In the genomic region with DNA sequence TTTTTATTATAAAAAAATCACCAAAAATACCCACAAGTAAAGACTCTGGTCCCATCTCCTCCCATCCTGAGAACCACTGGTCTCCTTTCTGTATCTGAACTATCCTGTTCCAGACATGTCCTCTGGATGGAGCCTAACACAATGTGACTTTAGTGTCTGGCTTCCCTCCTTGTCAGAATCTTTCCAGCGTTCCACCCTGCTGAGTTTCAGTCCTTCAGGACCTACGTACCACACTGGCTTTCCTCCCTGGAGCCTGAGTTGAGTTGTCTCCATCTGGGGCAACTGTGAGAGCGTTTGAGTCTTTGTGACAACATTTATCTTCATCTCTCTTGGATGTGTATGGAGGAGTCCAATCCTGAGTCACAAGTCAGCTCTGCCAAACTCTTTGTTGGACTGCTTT, we compare ENCODE assay signal across 16 mouse cellular contexts. TPM values are rescaled to one million over a fixed set of nuclear protein-coding genes. Genes with fewer than 3 reads are reported as not detected.
DNase-seq lines count a peak whose midpoint lies in the region; ATAC-seq and TF ChIP-seq lines count a peak whose summit lies in the region.
"Had no signal": no experiment of that assay in that cellular context is flagged by ENCODE, and none has a peak within 500 bp of the region (broad histone marks: within the 10 kb centered on the region; RNA-seq: fewer than 3 reads in every experiment).

No protein-coding gene starts in this region.

- H3K4me2 ChIP-seq in intestine, postnatal 0 days (replicated peaks; ENCODE audit: low read depth): no peak overlapping the region
- H3K4me2 ChIP-seq in intestine, embryonic 16.5 days (ENCODE audit: low read depth, low read length): no peak overlapping the region
- H3K4me2 ChIP-seq in lung, embryonic 14.5 days: no peak overlapping the region
- H3K4me2 ChIP-seq: embryonic facial prominence, embryonic 12.5 days; heart, embryonic 15.5 days; neural tube, embryonic 12.5 days had no signal

- H3K36me3 ChIP-seq in intestine, postnatal 0 days (ENCODE audit: control insufficient read depth, insufficient read depth): no peaks in the 10 kb centered on the region
- H3K36me3 ChIP-seq in intestine, embryonic 16.5 days (ENCODE audit: control insufficient read depth, insufficient read depth, low read length): no peaks in the 10 kb centered on the region
- no peaks in the 10 kb centered on the region for H3K36me3 ChIP-seq in lung, embryonic 14.5 days (ENCODE audit: insufficient read depth)
- H3K36me3 ChIP-seq: embryonic facial prominence, embryonic 12.5 days; heart, embryonic 15.5 days; neural tube, embryonic 12.5 days had no signal

- H3K27ac ChIP-seq in gastrocnemius, adult 2 months: no peak overlapping the region
- no peak overlapping the region for H3K27ac ChIP-seq in intestine, postnatal 0 days (ENCODE audit: low read depth, low read length)
- no peak overlapping the region for H3K27ac ChIP-seq in intestine, embryonic 16.5 days (ENCODE audit: low read length)
- H3K27ac ChIP-seq in lung, embryonic 14.5 days (ENCODE audit: low read depth): no peak overlapping the region
- H3K27ac ChIP-seq: embryonic facial prominence, embryonic 12.5 days; heart, embryonic 15.5 days; liver, embryonic 14.5 days; neural tube, embryonic 12.5 days had no signal

- no peaks in the 10 kb centered on the region for H3K4me1 ChIP-seq in intestine, postnatal 0 days (replicated peaks; ENCODE audit: control insufficient read depth, insufficient read depth, low read length)
- no peaks in the 10 kb centered on the region for H3K4me1 ChIP-seq in intestine, embryonic 16.5 days (ENCODE audit: control insufficient read depth, insufficient read depth, low read length)
- no peaks in the 10 kb centered on the region for H3K4me1 ChIP-seq in lung, embryonic 14.5 days (ENCODE audit: insufficient read depth)
- H3K4me1 ChIP-seq: embryonic facial prominence, embryonic 12.5 days; heart, embryonic 15.5 days; neural tube, embryonic 12.5 days had no signal

- no peak overlapping the region for H3K4me3 ChIP-seq in gastrocnemius, adult 2 months
- no peak overlapping the region for H3K4me3 ChIP-seq in intestine, postnatal 0 days (ENCODE audit: low read depth, low read length)
- no peak overlapping the region for H3K4me3 ChIP-seq in intestine, embryonic 16.5 days (ENCODE audit: low read length)
- H3K4me3 ChIP-seq in lung, embryonic 14.5 days (ENCODE audit: low read depth, low read length): no peak overlapping the region
- H3K4me3 ChIP-seq: embryonic facial prominence, embryonic 12.5 days; heart, embryonic 15.5 days; neural tube, embryonic 12.5 days had no signal

- ATAC-seq in intestine, postnatal 0 days: no peak
- no peak for ATAC-seq in intestine, embryonic 16.5 days
- no peak for ATAC-seq in lung, embryonic 14.5 days (ENCODE audit: insufficient read depth)

- intact Hi-C loops in gastrocnemius, adult 2 months (cut with DNase I): no loop called here

- TF ChIP-seq CTCF in gastrocnemius, adult 2 months (IDR thresholded peaks at IDR 0.05): peak; percentile 21; the same call in 1 of the 2 replicates
- peak; percentile 50 for TF ChIP-seq CTCF in intestine, postnatal 0 days (IDR thresholded peaks at IDR 0.05; ENCODE audit: low read depth)
- TF ChIP-seq CTCF in lung, embryonic 14.5 days (IDR thresholded peaks at IDR 0.05; ENCODE audit: low read depth): peak; percentile 40

- no peak for DNase-seq in gastrocnemius, adult 2 months
- no peak for DNase-seq in gastrocnemius, postnatal 4 days (ENCODE audit: low spot score in 2 of 2)
- DNase-seq in lung, embryonic 14.5 days: peak; percentile 47
- DNase-seq in lung, postnatal 36 days: no peak
- peak; percentile 78 for DNase-seq in adipocyte (ENCODE audit: low spot score)
- DNase-seq in cerebellum, postnatal 25 days: no peak
- DNase-seq: adrenal gland, adult 2 months; cerebellum, adult 18-20 months; kidney, postnatal 10 days; thymus, adult 18-20 months had no signal

- no peaks in the 10 kb centered on the region for H3K9me3 ChIP-seq in intestine, postnatal 0 days (ENCODE audit: control insufficient read depth)
- H3K9me3 ChIP-seq in intestine, embryonic 16.5 days (ENCODE audit: control insufficient read depth, low read length): no peaks in the 10 kb centered on the region
- H3K9me3 ChIP-seq in lung, embryonic 14.5 days (ENCODE audit: low read depth, low read length): no peaks in the 10 kb centered on the region
- H3K9me3 ChIP-seq: embryonic facial prominence, embryonic 12.5 days; heart, embryonic 15.5 days; neural tube, embryonic 12.5 days had no signal

- H3K9ac ChIP-seq in intestine, postnatal 0 days (ENCODE audit: low read depth, low read length): no peak overlapping the region
- H3K9ac ChIP-seq in intestine, embryonic 16.5 days (ENCODE audit: low read depth, low read length): no peak overlapping the region
- H3K9ac ChIP-seq in lung, embryonic 14.5 days: no peak overlapping the region
- H3K9ac ChIP-seq: embryonic facial prominence, embryonic 12.5 days; heart, embryonic 15.5 days; liver, embryonic 14.5 days; neural tube, embryonic 12.5 days had no signal

- H3K27me3 ChIP-seq in intestine, postnatal 0 days (replicated peaks; ENCODE audit: control insufficient read depth, insufficient read depth, low read length): no peaks in the 10 kb centered on the region
- no peaks in the 10 kb centered on the region for H3K27me3 ChIP-seq in intestine, embryonic 16.5 days (replicated peaks; ENCODE audit: control insufficient read depth, insufficient read depth, low read length)
- H3K27me3 ChIP-seq in lung, embryonic 14.5 days (ENCODE audit: insufficient read depth, low read length): no peaks in the 10 kb centered on the region
- H3K27me3 ChIP-seq: embryonic facial prominence, embryonic 12.5 days; heart, embryonic 15.5 days; neural tube, embryonic 12.5 days had no signal

- 61% methylated on average over 3 of the region's 3 CpGs for WGBS in intestine, postnatal 0 days
- WGBS in intestine, embryonic 16.5 days: 63% methylated on average over 3 of the region's 3 CpGs
- WGBS in lung, embryonic 14.5 days: 50% methylated on average over 3 of the region's 3 CpGs

RNA-seq across cellular contexts. Expression of gene Rin3, which starts 30.9 kb away (rescaled TPM):
- 10 to 100 TPM in 1 of 2 experiments, 1 to 10 TPM in 1; 6.4 to 14.3 TPM for total RNA-seq in gastrocnemius, adult 2 months (2021)
- 10 to 100 TPM; 29.7 to 33.1 TPM for total RNA-seq in gastrocnemius, postnatal 4 days (2021)
- polyA plus RNA-seq in intestine, postnatal 0 days (2015; fragmentation: Nextera tagmentation; extraction: Ambion mirVana): 8.8 and 10.5 TPM in 2 replicates
- 10.1 and 10.3 TPM in 2 replicates for polyA plus RNA-seq in intestine, embryonic 16.5 days (2015; fragmentation: Nextera tagmentation; extraction: Ambion mirVana)
- 14.3 and 15.4 TPM in 2 replicates for polyA plus RNA-seq in lung, embryonic 14.5 days (2014; fragmentation: Nextera tagmentation; extraction: Ambion mirVana)

Comparison
In these comparisons a context has a peak if more than half of its experiments do, and no peak if none do; other contexts are left out.
1. DNase-seq: peak in lung, embryonic 14.5 days (single experiment) and adipocyte (single experiment); none in gastrocnemius, adult 2 months (single experiment), gastrocnemius, postnatal 4 days (0 of 2), lung, postnatal 36 days (single experiment) and cerebellum, postnatal 25 days (0 of 2).
2. Peak in every context shown above with its lines, with median percentiles within 50 percentile points of each other: CTCF ChIP-seq.